Mouse (Mus musculus) stomach, postnatal 0 days (tissue): ENCODE results near the gene Ino80b. TPM values are rescaled to one million over a fixed set of nuclear protein-coding genes. Genes with fewer than 3 reads are reported as not detected.

Experiments
- ATAC-seq: fragments of 200-750 bp; cut with Nextera tagmentation; 2 replicates; pipeline ENCODE4 v1.8.0; 2017; ENCODE audit not compliant: low FRiP score, low TSS enrichment
- DNase-seq: peaks from one replicate; pipeline ENCODE4 v3.0.0-alpha.2; 2016; ENCODE audit warnings: low spot score
- H3K27ac ChIP-seq: fragments of 300-500 bp; sonication (generic); replicated peaks from 2 replicates; pipeline ENCODE4 v1.5.1; 2014; ENCODE audit warnings: mild to moderate bottlenecking, control low read depth
- H3K27me3 ChIP-seq: fragments of 300-500 bp; sonication (generic); 2 replicates; pipeline ENCODE4 v1.6.1; 2014; ENCODE audit warnings: low read length; ENCODE audit not compliant: control insufficient read depth, insufficient read depth
- H3K36me3 ChIP-seq: fragments of 300-500 bp; sonication (generic); 2 replicates; pipeline ENCODE4 v1.6.1; 2014; ENCODE audit warnings: low read length, mixed read lengths; ENCODE audit not compliant: control insufficient read depth, insufficient read depth
- H3K4me1 ChIP-seq: fragments of 300-500 bp; sonication (generic); replicated peaks from 2 replicates; pipeline ENCODE4 v1.6.1; 2014; ENCODE audit warnings: antibody characterized with exemption; ENCODE audit not compliant: control insufficient read depth, insufficient read depth
- H3K4me2 ChIP-seq: fragments of 300-500 bp; sonication (generic); replicated peaks from 2 replicates; pipeline ENCODE4 v1.6.1; 2014; ENCODE audit warnings: low read depth, mild to moderate bottlenecking, control low read depth, moderate library complexity
- H3K4me3 ChIP-seq: fragments of 300-500 bp; sonication (generic); 2 replicates; pipeline ENCODE4 v1.5.1; 2014; ENCODE audit warnings: low read depth, low read length, control low read depth
- H3K9ac ChIP-seq: fragments of 300-500 bp; sonication (generic); 2 replicates; pipeline ENCODE4 v1.6.1; 2014; ENCODE audit warnings: mild to moderate bottlenecking, low read length, control low read depth, mixed read lengths
- H3K9me3 ChIP-seq: fragments of 300-500 bp; sonication (generic); 2 replicates; pipeline ENCODE4 v1.6.1; 2016; ENCODE audit warnings: low read length; ENCODE audit not compliant: control insufficient read depth
- CTCF ChIP-seq: IDR thresholded peaks from 2 replicates; pipeline ENCODE4 v1.5.1; 2016; ENCODE audit warnings: antibody characterized with exemption, low read depth, mild to moderate bottlenecking, moderate library complexity
- EP300 ChIP-seq: optimal IDR thresholded peaks from 2 replicates; pipeline ENCODE3; 2016; ENCODE audit warnings: antibody characterized with exemption
- WGBS: fragments of 180-500 bp; shearing (Covaris S2); extraction: QIAGEN DNeasy Blood & Tissue Kit; methylation state at CpG from one replicate; pipeline ENCODE4 v1.1.7; 2014; 5-methylcytosine and 5-hydroxymethylcytosine counted together
- polyA plus RNA-seq: library from polyadenylated mRNA; unstranded; fragments of >200 nt; fragmentation: Nextera tagmentation; extraction: Ambion mirVana; gene quantifications from 2 replicates; pipeline ENCODE4 v1.2.1, GENCODE M21; 2015

Gene Ino80b
- polyA plus RNA-seq, 1 experiment from 2014 or later: 7.7 TPM

- peak; percentile 91 for DNase-seq
- Histone ChIP-seq H3K27me3 (no peaks in the 10 kb centered on the region), H3K4me3 (peak overlapping the region; percentile 80), H3K4me1 (no peaks in the 10 kb centered on the region; the same call in none of the 2 replicates), H3K9me3 (no peaks in the 10 kb centered on the region), H3K4me2 (peak overlapping the region; percentile 91), H3K36me3 (no peaks in the 10 kb centered on the region), H3K27ac (no peak overlapping the region), H3K9ac (peak overlapping the region; percentile 75)
- TF ChIP-seq EP300 (no peak), CTCF (no peak)
- peak; percentile 22 for ATAC-seq
- under 1% methylated on average over 30 of the region's 30 CpGs for WGBS
Measured at GRCm38 (mm10) chr6:83124851-83125312, 349 bp downstream of the Ino80b start.

DNA sequence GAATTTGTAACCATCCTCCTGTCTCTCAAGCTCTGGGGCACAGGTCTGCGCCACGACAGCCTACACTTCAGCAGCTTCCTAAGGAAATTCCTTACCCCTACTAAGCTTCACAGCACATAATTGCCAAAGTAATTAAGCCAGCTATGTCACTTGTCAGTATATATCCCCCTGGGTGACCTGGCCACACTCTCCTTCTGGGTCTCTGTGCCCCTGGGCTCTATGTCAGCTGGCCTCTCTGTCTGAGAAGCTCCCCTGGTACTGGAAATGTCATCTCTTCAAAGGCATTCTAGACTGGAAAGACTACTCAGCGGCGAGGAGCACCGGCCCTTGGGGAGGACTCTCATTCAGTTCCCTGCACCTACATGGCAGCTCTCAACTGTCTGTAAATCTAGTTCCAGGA lies 2.3 kb downstream of the Ino80b start:
- Histone ChIP-seq H3K4me2 (no peak overlapping the region), H3K4me1 (no peaks in the 10 kb centered on the region; the same call in none of the 2 replicates), H3K36me3 (peaks cover 2% of the 10 kb centered on the region), H3K4me3 (no peak overlapping the region), H3K27ac (no peak overlapping the region), H3K27me3 (no peaks in the 10 kb centered on the region), H3K9me3 (no peaks in the 10 kb centered on the region), H3K9ac (no peak overlapping the region)
- ATAC-seq (no peak), DNase-seq (no peak)
- WGBS: 76% methylated on average over 5 of the region's 5 CpGs
- no peak for TF ChIP-seq EP300
- TF ChIP-seq CTCF: no peak

DNA sequence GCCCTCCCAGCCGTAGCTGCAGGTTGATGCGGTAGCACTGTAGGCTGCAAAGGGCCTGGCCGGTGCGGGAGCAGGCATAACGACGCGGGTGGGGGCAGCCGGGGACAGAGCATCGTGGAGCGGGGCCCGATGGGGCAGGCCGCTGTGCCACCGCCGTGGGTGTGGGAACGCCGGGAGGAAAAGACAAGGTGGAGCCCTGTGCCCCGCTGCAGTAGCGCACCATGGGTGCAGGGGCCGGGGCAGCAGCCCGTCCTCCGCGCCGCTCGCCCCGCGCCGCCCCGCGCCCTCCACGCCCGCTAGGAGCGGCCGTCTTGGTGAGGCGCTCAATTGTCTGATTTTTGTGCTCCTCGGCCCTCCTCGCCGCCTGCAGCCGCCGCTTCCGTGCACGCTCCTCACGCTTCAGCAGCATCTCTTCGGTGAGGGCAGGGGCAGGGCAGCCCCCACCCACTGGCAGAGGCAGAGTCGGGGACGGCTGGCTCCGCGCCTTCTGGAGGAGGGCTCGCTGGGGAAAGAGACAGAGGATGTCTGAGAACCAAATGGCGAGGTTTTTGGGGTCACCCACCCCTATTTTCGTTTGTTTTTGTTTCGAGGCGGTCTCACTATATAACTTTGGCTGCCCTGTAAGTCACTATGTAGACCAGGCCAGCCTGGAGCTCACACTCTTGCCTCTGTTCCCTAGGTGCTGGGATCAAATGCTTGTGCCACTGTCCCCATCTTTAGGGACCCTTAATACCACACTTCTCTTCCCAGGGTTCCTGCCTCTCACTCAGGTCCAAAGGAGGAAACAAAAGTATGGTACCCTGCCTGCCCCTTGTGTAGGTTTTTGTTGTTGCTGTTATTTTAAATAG lies 3.1 kb downstream of the Ino80b start:
- Histone ChIP-seq H3K4me2 (peak overlapping the region; percentile 99), H3K4me1 (no peaks in the 10 kb centered on the region; the same call in none of the 2 replicates)
- DNase-seq: no peak

GRCm38 (mm10) chr6:83120930-83121862 lies 4.0 kb downstream of the Ino80b start, which contains the start of gene Wbp1:
Gene Wbp1, minus strand, starts transcription at chr6:83121559.
- peak; percentile 37 for TF ChIP-seq CTCF
- TF ChIP-seq EP300: no peak
- peak; percentile 96 for DNase-seq
- peak within 1 kb of the TSS; percentile 73 for H3K9ac ChIP-seq
- peak within 1 kb of the TSS; percentile 70 for H3K4me3 ChIP-seq
- under 1% methylated on average over 38 of the region's 38 CpGs for WGBS
- H3K9me3 ChIP-seq: no peaks in the 10 kb centered on the region
- peak within 1 kb of the TSS; percentile 92 for H3K27ac ChIP-seq
- H3K4me1 ChIP-seq: no peaks in the 10 kb centered on the region; the same call in none of the 2 replicates
- H3K4me2 ChIP-seq: peak within 1 kb of the TSS; percentile 99
- no peaks in the 10 kb centered on the region for H3K27me3 ChIP-seq
- peaks cover 5% of the 10 kb centered on the region for H3K36me3 ChIP-seq
- peak; percentile 96 for ATAC-seq

More for the DNA sequence above, 3.1 kb downstream of the Ino80b start:
- Histone ChIP-seq H3K36me3 (peaks cover 5% of the 10 kb centered on the region), H3K4me3 (peak overlapping the region; percentile 70), H3K9ac (peak overlapping the region; percentile 69), H3K27ac (peak overlapping the region; percentile 92), H3K27me3 (no peaks in the 10 kb centered on the region), H3K9me3 (no peaks in the 10 kb centered on the region)
- 1% methylated on average over 51 of the region's 52 CpGs for WGBS
- peak; percentile 43; the same call in 1 of the 2 replicates for ATAC-seq
- no peak for TF ChIP-seq EP300
- TF ChIP-seq CTCF: no peak

- Histone ChIP-seq H3K4me2 (no peak overlapping the region), H3K9ac (no peak overlapping the region), H3K27me3 (no peaks in the 10 kb centered on the region), H3K4me1 (no peaks in the 10 kb centered on the region; the same call in none of the 2 replicates), H3K27ac (no peak overlapping the region), H3K36me3 (peaks cover 5% of the 10 kb centered on the region), H3K9me3 (no peaks in the 10 kb centered on the region), H3K4me3 (no peak overlapping the region)
- DNase-seq (no peak), ATAC-seq (no peak)
- TF ChIP-seq EP300 (no peak), CTCF (no peak)
- WGBS: 65% methylated on average over 7 of the region's 7 CpGs
Measured at GRCm38 (mm10) chr6:83119734-83120051, 5.5 kb downstream of the Ino80b start.
